Mouse (Mus musculus): ENCODE data around the gene Pik3cb.
A peak's percentile ranks its signal among the peaks of the same experiment; 100 is the strongest.

Pik3cb gene

DNA sequence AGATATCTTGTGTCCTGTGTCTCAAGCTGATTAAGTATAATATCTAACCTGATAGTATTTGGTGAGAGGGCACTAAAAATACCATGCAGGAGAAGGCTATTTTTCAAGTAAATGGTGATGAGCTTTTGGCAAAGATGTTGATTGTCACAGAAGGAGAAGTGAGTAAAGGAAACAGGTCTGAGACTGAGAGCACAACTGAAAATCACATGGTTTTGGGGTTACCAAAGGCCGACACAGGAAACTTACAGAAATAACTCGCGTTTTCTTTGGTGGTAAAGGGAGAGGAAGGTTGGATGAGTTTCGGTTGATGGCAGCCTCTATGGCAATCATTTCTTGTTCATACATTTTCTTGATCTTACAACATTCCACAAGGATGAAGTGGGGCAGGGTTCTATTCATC lies 50.5 kb downstream of the Pik3cb start:
- peak in 1 of 2 experiments; percentile 35 for DNase-seq (ENCODE audit: low read depth in 1 of 2, low spot score in 2 of 2)

DNA sequence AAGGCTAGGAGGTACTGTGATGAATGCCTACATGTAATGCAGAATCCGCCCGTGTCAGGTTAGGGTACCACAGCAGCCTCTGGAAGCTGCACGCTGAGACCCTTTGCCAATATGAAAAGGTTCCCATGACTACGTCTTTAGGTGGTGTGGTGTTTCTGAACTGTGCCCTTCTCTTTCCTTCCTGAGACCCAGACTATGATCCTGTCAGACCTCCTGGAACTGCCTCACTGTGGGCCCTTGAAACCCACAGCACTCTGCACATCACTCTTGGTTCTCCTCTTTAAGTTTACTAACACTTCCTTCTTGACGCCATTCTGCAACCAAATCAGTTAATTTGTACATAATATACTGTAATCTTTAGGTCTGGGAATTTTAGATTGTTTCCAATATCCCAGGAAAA lies 58.7 kb downstream of the Pik3cb start:
- DNase-seq (ENCODE audit: low read depth in 1 of 2, low spot score in 2 of 2) = no peak

GRCm38 (mm10) chr9:99081308-99081707 lies 59.1 kb downstream of the Pik3cb start:
- no peak for DNase-seq (ENCODE audit: low read depth in 1 of 2, low spot score in 2 of 2)

DNA sequence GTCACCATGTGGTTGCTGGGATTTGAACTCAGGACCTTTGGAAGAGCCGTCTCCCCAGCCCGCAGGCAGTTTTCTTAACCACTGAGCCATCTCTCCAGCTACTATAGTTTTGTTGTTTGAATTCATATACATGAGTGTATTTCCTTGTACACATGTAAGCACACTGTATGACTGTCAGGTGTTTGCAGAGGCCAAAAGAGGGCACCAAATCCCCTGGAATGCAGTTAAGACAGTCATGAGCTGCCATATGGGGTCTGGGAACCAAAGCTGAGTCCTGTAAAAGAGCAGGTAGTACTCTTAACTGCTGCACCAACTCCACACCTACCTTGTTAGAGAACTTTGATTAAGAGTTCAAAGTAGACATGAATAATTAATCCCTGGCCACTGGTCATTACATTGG lies 59.8 kb downstream of the Pik3cb start:
- no peak for DNase-seq (ENCODE audit: low read depth in 1 of 2, low spot score in 2 of 2)

GRCm38 (mm10) chr9:99074462-99074861 lies 66.0 kb downstream of the Pik3cb start:
- DNase-seq (ENCODE audit: low read depth in 1 of 2, low spot score in 2 of 2) = no peak

DNA sequence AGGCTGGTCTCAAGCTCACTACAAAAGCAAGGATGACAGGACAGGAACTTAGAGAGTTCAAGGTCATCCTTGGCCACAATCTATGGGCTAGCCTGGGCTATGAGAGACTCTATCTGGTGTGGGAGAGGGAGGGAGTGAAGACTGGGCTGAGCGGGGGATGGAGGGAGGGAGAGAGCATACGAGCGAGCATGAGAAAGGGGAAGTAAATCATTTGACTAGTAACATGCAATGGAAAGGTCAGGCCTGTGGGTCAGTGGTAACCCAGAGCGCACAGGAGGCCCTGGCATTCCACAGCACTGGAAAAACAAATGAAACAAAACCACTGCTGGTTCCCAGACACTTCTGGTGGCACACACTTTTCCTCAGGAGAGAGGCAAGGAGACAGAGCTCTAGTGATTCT lies 67.9 kb downstream of the Pik3cb start:
- DNase-seq (ENCODE audit: low read depth in 1 of 2, low spot score in 2 of 2) = no peak

- DNase-seq (ENCODE audit: low read depth in 1 of 2, low spot score in 2 of 2) = no peak
These were observed 75.1 kb downstream of the Pik3cb start for GRCm38 (mm10) chr9:99065311-99065710.

GRCm38 (mm10) chr9:99064216-99064615 lies 76.2 kb downstream of the Pik3cb start:
- no peak for DNase-seq (ENCODE audit: low read depth in 1 of 2, low spot score in 2 of 2)

GRCm38 (mm10) chr9:99062544-99062943 lies 77.9 kb downstream of the Pik3cb start:
- peak; percentile 21 to 58 for DNase-seq (ENCODE audit: low read depth in 1 of 2, low spot score in 2 of 2)

GRCm38 (mm10) chr9:99057751-99058150 lies 82.7 kb downstream of the Pik3cb start:
- no peak for DNase-seq (ENCODE audit: low read depth in 1 of 2, low spot score in 2 of 2)

GRCm38 (mm10) chr9:99049760-99050159 lies 90.7 kb downstream of the Pik3cb start:
- no peak for DNase-seq (ENCODE audit: low read depth in 1 of 2, low spot score in 2 of 2)

GRCm38 (mm10) chr9:99048724-99049250 lies 91.6 kb downstream of the Pik3cb start:
- DNase-seq (ENCODE audit: low read depth in 1 of 2, low spot score in 2 of 2) = peak in 1 of 2 experiments; percentile 8

GRCm38 (mm10) chr9:99044761-99045160 lies 95.7 kb downstream of the Pik3cb start:
- no peak for DNase-seq (ENCODE audit: low read depth in 1 of 2, low spot score in 2 of 2)

DNA sequence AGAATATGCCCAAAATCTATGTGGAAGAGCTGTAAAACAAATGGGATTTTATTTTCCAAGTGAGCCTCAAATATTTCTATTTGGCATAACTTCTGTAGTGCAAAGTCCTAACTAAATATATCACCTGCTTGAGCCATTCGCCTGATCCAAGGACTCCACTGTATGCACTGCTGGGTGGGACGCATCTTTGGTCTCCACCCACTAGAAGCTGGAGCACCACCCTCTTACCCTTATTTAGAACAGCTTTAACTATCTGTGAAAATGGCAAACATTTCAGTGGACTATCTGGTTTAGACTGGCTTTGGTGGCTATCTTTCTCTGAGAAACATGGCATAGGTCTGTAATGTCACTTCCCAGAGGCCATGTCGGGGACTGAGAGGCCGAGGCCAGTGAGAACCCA lies 97.8 kb downstream of the Pik3cb start:
- DNase-seq (ENCODE audit: low read depth in 1 of 2, low spot score in 2 of 2) = no peak

DNA sequence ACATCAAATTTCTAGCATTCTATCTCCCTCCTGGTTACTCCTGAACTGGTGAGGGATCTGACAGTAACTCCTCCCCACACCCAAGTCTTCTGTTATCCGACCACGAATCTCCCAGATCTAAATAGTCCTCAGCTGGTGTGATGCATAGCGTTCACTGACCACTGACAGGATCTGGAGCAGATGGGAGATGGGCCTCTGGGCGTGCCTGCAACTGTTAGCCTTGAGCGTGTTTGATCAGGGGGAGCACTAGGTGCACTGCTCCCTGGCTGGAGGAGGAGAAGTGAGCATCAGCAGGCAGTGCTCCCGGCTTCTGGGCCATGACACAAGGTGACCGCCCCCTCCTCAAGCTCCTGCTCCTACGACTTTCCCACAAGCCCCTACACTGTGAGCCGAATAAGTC lies 98.4 kb downstream of the Pik3cb start:
- DNase-seq (ENCODE audit: low read depth in 1 of 2, low spot score in 2 of 2) = no peak

DNA sequence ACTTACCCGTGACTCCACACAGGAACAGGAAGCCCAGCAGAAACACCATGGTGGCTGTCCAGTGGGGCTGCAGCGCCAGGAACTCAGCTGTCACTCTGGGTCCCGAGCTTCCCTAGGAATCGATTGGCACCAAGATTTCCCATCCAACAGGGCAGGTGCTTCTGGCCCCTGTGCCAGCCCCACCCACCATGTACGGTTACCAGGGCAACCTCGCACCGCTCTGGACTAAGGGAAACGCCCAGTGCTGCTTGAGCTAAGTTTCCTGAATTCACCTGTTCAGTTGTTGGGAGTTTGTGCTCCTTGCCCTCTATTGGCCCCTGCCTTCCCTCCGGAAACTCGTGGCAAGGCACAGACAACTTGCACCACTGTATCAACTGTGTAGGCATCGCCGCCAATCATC lies 104.8 kb downstream of the Pik3cb start, which contains the start of gene Gm1123:
Gene Gm1123 (minus strand): TSS at position 141 of the 400 bp plus-strand sequence.
- no peak for DNase-seq (ENCODE audit: low read depth in 1 of 2, low spot score in 2 of 2)

- no peak for DNase-seq (ENCODE audit: low read depth in 1 of 2, low spot score in 2 of 2)
These were observed 106.3 kb downstream of the Pik3cb start for GRCm38 (mm10) chr9:99034111-99034510.

- no peak for DNase-seq (ENCODE audit: low read depth in 1 of 2, low spot score in 2 of 2)
These were observed 108.4 kb downstream of the Pik3cb start for GRCm38 (mm10) chr9:99032031-99032430.

DNA sequence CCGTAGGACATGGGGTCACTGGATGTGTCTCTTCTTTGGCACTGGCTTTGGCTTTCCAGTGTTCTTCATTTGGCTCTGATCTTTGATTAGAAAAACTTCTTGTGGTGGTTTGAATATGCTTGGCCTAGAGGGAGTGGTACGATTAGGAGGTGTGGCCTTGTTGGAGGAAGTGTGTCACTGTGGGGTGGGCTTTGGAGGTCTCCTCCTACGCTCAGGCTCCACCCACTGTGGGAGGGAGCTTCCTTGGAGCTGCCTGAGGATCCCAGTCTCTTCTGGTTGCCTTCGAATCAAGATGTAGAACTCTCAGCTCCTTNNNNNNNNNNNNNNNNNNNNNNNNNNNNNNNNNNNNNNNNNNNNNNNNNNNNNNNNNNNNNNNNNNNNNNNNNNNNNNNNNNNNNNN lies 118.7 kb downstream of the Pik3cb start:
- DNase-seq (ENCODE audit: low read depth in 1 of 2, low spot score in 2 of 2) = no peak

- no peak for DNase-seq (ENCODE audit: low read depth in 1 of 2, low spot score in 2 of 2)
These were observed 119.3 kb downstream of the Pik3cb start for GRCm38 (mm10) chr9:99021166-99021565.

- DNase-seq (ENCODE audit: low read depth in 1 of 2, low spot score in 2 of 2) = no peak
These were observed 122.7 kb downstream of the Pik3cb start for GRCm38 (mm10) chr9:99017679-99018078.

DNA sequence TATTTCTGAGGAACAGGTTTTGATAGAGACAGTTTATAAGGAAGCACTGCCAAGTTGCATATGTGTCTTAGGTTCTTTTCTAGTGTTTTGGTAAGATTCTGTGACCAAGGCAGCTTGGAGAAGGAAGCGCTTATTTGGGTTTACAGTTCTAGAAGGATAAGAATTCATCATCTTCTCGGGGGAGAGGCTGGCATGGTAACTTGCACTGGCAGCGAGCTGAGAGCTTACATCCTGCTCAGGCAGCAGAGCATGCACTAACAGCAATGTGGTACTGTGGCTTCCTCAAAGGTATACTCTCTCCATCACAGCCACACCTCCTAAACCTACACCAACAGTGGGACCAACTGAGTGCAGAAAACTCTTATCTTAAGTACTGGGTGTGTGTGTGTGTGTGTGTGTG lies 123.7 kb downstream of the Pik3cb start:
- no peak for DNase-seq (ENCODE audit: low read depth in 1 of 2, low spot score in 2 of 2)

DNA sequence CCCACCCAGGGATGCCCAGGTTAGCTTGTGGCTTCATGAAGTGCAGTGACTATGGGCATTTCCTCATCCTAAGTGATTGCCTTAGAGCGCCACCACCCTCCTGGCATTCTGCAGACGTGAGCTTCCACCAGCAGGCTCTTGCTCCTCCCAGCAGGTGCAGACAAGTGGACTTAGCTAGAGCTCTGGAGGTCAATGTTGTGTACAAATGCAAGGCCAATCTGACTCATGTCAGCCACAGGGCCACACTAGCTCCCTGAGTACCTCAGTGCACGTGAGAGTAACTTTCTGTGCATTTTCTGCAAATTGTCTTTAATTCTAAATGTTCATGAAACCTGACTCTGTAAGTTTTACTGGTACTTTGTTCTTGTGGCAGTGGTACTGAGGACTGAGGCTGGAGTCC lies 124.1 kb downstream of the Pik3cb start:
- no peak for DNase-seq (ENCODE audit: low read depth in 1 of 2, low spot score in 2 of 2)

DNA sequence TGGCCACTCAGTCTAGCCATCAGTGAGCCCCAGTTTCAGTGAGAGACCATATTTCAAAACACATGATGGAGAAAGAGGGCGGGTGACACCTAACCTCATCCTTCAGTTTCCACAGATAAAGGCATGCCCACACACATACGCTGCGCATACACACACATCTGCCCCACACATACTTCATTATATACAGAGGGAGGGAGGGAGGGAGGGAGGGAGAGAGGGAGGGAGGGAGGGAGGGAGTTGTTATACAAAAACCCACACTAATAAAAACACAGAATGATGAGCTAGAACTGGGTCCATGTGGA lies 130.6 kb downstream of the Pik3cb start:
- no peak for DNase-seq (ENCODE audit: low read depth in 1 of 2, low spot score in 2 of 2)

Data from monocyte, adult 2 months (primary cell).